Mouse (Mus musculus): Measurements from ENCODE around the gene Cdk15.

GRCm38 (mm10) chr1:59287733-59288132 is 31.0 kb downstream of the Cdk15 start:
- TF ChIP-seq EP300 (IDR thresholded peaks at IDR 0.05; ENCODE audit: insufficient read depth, low read depth, low read length) (no peak), CTCF (IDR thresholded peaks at IDR 0.05) (no peak)
